Comparison of ENCODE assay signal across 23 mouse cellular contexts in the genomic region with DNA sequence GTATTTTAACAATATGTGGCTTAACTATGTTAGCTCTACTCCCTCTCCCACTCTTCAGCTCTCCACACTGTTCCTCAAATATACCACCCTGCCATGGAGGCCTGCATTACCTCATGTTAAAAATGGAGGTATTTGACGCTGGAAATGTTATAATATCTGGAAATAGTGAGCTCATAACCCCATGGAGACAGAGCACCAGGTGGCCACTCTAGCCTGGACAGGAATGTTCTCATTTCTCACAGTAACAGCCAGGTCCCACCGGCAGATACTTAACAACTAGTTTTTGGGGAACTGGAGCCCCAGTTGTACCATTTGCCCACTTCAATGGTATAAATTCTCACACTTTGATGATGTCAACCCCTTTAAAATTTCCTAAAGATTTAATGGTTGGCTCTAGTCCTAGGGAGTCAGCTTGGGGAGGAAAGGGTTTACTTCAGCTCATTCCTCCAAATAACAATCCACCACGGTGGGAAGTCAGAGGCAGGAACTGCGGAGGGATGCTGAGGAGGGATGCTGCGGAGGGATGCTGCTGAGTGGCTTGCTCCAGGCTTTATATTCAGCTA. TPM values are rescaled to one million over a fixed set of nuclear protein-coding genes. Genes with fewer than 3 reads are reported as not detected.
DNase-seq lines count a peak whose midpoint lies in the region; ATAC-seq lines count a peak whose summit lies in the region.
"Had no signal": no experiment of that assay in that cellular context is flagged by ENCODE, and none has a peak within 500 bp of the region (broad histone marks: within the 10 kb centered on the region; RNA-seq: fewer than 3 reads in every experiment).

No protein-coding gene starts in this region.

- H3K27me3 ChIP-seq in heart, embryonic 10.5 days (ENCODE audit: insufficient read depth, poor library complexity, severe bottlenecking) = no peaks in the 10 kb centered on the region
- H3K27me3 ChIP-seq in heart, embryonic 12.5 days (replicated peaks) = no peaks in the 10 kb centered on the region; the same call in 1 of the 2 replicates
- no peaks in the 10 kb centered on the region for H3K27me3 ChIP-seq in midbrain, embryonic 11.5 days (ENCODE audit: control insufficient read depth, insufficient read depth, low read length)
- H3K27me3 ChIP-seq in midbrain, embryonic 14.5 days (ENCODE audit: control insufficient read depth, insufficient read depth, low read length) = no peaks in the 10 kb centered on the region
- H3K27me3 ChIP-seq: CH12.LX; embryonic facial prominence, embryonic 12.5 days; forebrain, embryonic 13.5 days; forebrain, embryonic 15.5 days had no signal

- WGBS in heart, embryonic 10.5 days = 77% methylated on average over 5 of the region's 5 CpGs
- 67% methylated on average over 5 of the region's 5 CpGs for WGBS in heart, embryonic 12.5 days
- 83% methylated on average over 5 of the region's 5 CpGs for WGBS in midbrain, embryonic 11.5 days
- 88% methylated on average over 5 of the region's 5 CpGs for WGBS in midbrain, embryonic 14.5 days

- no peaks in the 10 kb centered on the region for H3K36me3 ChIP-seq in heart, embryonic 10.5 days
- no peaks in the 10 kb centered on the region for H3K36me3 ChIP-seq in heart, embryonic 12.5 days
- H3K36me3 ChIP-seq in midbrain, embryonic 11.5 days (ENCODE audit: control insufficient read depth, insufficient read depth, low read length) = no peaks in the 10 kb centered on the region
- H3K36me3 ChIP-seq in midbrain, embryonic 14.5 days (ENCODE audit: control insufficient read depth, insufficient read depth, low read length) = no peaks in the 10 kb centered on the region
- H3K36me3 ChIP-seq: embryonic facial prominence, embryonic 10.5 days; embryonic facial prominence, embryonic 12.5 days; forebrain, embryonic 15.5 days; G1E had no signal

- peak; percentile 45 for DNase-seq in heart, embryonic 10.5 days (ENCODE audit: low spot score)
- DNase-seq in midbrain, embryonic 11.5 days (ENCODE audit: low spot score, missing footprints) = peak; percentile 54
- DNase-seq in midbrain, embryonic 14.5 days = no peak
- DNase-seq in testis, postnatal 14 days (ENCODE audit: low spot score) = no peak
- DNase-seq: adrenal gland, adult 8-10 months; adrenal gland, postnatal 14 days; adrenal gland, postnatal 36 days; B cell, adult 2 months; cerebellum, adult 11-12 months; cerebellum, adult 2 months; cerebellum, adult 9-10 months; cerebellum, postnatal 10 days; cerebellum, postnatal 25 days had no signal

- no peak overlapping the region for H3K4me3 ChIP-seq in heart, embryonic 10.5 days
- H3K4me3 ChIP-seq in heart, embryonic 12.5 days = no peak overlapping the region
- H3K4me3 ChIP-seq in midbrain, embryonic 11.5 days (ENCODE audit: low read depth, low read length) = no peak overlapping the region
- no peak overlapping the region for H3K4me3 ChIP-seq in midbrain, embryonic 14.5 days (replicated peaks; ENCODE audit: low read depth, low read length)
- H3K4me3 ChIP-seq: embryonic facial prominence, embryonic 10.5 days; embryonic facial prominence, embryonic 12.5 days; forebrain, embryonic 13.5 days; forebrain, embryonic 15.5 days had no signal

- H3K4me1 ChIP-seq in heart, embryonic 10.5 days = peaks cover 10% of the 10 kb centered on the region
- H3K4me1 ChIP-seq in heart, embryonic 12.5 days (replicated peaks) = peaks cover 14% of the 10 kb centered on the region; the same call in 1 of the 2 replicates
- no peaks in the 10 kb centered on the region for H3K4me1 ChIP-seq in midbrain, embryonic 11.5 days (ENCODE audit: control insufficient read depth, insufficient read depth, low read length)
- no peaks in the 10 kb centered on the region for H3K4me1 ChIP-seq in midbrain, embryonic 14.5 days (ENCODE audit: control insufficient read depth, insufficient read depth, low read length)
- H3K4me1 ChIP-seq: embryonic facial prominence, embryonic 10.5 days; embryonic facial prominence, embryonic 12.5 days; forebrain, embryonic 13.5 days; forebrain, embryonic 15.5 days had no signal

- ATAC-seq in heart, embryonic 12.5 days (ENCODE audit: insufficient number of reproducible peaks, low FRiP score) = no peak
- no peak for ATAC-seq in midbrain, embryonic 11.5 days (ENCODE audit: low FRiP score)
- ATAC-seq in midbrain, embryonic 14.5 days (ENCODE audit: low FRiP score, low TSS enrichment) = no peak
- ATAC-seq: activated CD4-positive, CD25-positive, alpha-beta regulatory T cell, adult 4 months; CD4-positive, CD25-positive, alpha-beta regulatory T cell, adult 4 months; forebrain, embryonic 13.5 days; forebrain, embryonic 15.5 days; Patski had no signal

- no peaks in the 10 kb centered on the region for H3K9me3 ChIP-seq in heart, embryonic 10.5 days
- no peaks in the 10 kb centered on the region for H3K9me3 ChIP-seq in heart, embryonic 12.5 days (replicated peaks)
- no peaks in the 10 kb centered on the region for H3K9me3 ChIP-seq in midbrain, embryonic 11.5 days (ENCODE audit: control insufficient read depth, low read length)
- no peaks in the 10 kb centered on the region for H3K9me3 ChIP-seq in midbrain, embryonic 14.5 days (ENCODE audit: control insufficient read depth, low read length)
- H3K9me3 ChIP-seq: embryonic facial prominence, embryonic 10.5 days; embryonic facial prominence, embryonic 12.5 days; forebrain, embryonic 13.5 days; forebrain, embryonic 15.5 days had no signal

- H3K4me2 ChIP-seq in heart, embryonic 12.5 days = no peak overlapping the region
- no peak overlapping the region for H3K4me2 ChIP-seq in midbrain, embryonic 11.5 days
- H3K4me2 ChIP-seq in midbrain, embryonic 14.5 days (ENCODE audit: low read length) = no peak overlapping the region
- H3K4me2 ChIP-seq: embryonic facial prominence, embryonic 12.5 days; forebrain, embryonic 13.5 days; forebrain, embryonic 15.5 days had no signal

- no peak overlapping the region for H3K27ac ChIP-seq in heart, embryonic 10.5 days
- H3K27ac ChIP-seq in heart, embryonic 12.5 days (ENCODE audit: poor library complexity, severe bottlenecking) = no peak overlapping the region
- no peak overlapping the region for H3K27ac ChIP-seq in midbrain, embryonic 11.5 days (ENCODE audit: low read depth, low read length)
- no peak overlapping the region for H3K27ac ChIP-seq in midbrain, embryonic 14.5 days (replicated peaks; ENCODE audit: low read depth, low read length)
- H3K27ac ChIP-seq: embryonic facial prominence, embryonic 10.5 days; embryonic facial prominence, embryonic 12.5 days; forebrain, embryonic 13.5 days; forebrain, embryonic 15.5 days had no signal

- H3K9ac ChIP-seq in heart, embryonic 12.5 days = no peak overlapping the region
- H3K9ac ChIP-seq in midbrain, embryonic 11.5 days (ENCODE audit: low read length) = no peak overlapping the region
- H3K9ac ChIP-seq in midbrain, embryonic 14.5 days (replicated peaks; ENCODE audit: low read length) = no peak overlapping the region
- H3K9ac ChIP-seq: embryonic facial prominence, embryonic 12.5 days; forebrain, embryonic 13.5 days; forebrain, embryonic 15.5 days had no signal

RNA-seq across cellular contexts. Expression of a gene that starts 9.0 kb away (rescaled TPM):
- polyA plus RNA-seq in heart, embryonic 10.5 days (2016; fragmentation: Nextera tagmentation; extraction: Ambion mirVana) = 27.8 and 37.5 TPM in 2 replicates
- polyA plus RNA-seq in heart, embryonic 12.5 days (2016; fragmentation: Nextera tagmentation; extraction: Ambion mirVana) = 42.2 and 44.8 TPM in 2 replicates
- 13.6 and 16.3 TPM in 2 replicates for polyA plus RNA-seq in midbrain, embryonic 11.5 days (2014; fragmentation: Nextera tagmentation; extraction: Ambion mirVana)
- polyA plus RNA-seq in midbrain, embryonic 14.5 days (2014; fragmentation: Nextera tagmentation; extraction: Ambion mirVana) = 54.0 and 58.4 TPM in 2 replicates
- polyA plus RNA-seq: activated CD4-positive, CD25-positive, alpha-beta regulatory T cell, adult 4 months; G1E had no signal

Comparison
In these comparisons a context has a peak if more than half of its experiments do, and no peak if none do; other contexts are left out.
1. DNase-seq: peak in heart, embryonic 10.5 days (single experiment) and midbrain, embryonic 11.5 days (single experiment); none in midbrain, embryonic 14.5 days (single experiment) and testis, postnatal 14 days (single experiment).